In genomic region chr6:119451981-119452499, GRCm38 (mm10) we compare ENCODE assay signal across 9 mouse cellular contexts. TPM values are rescaled to one million over a fixed set of nuclear protein-coding genes. Genes with fewer than 3 reads are reported as not detected.
A peak's percentile ranks its signal among the peaks of the same experiment; 100 is the strongest.
DNase-seq lines count a peak whose midpoint lies in the region; ATAC-seq and TF ChIP-seq lines count a peak whose summit lies in the region.
"Had no signal": no experiment of that assay in that cellular context is flagged by ENCODE, and none has a peak within 500 bp of the region (broad histone marks: within the 10 kb centered on the region; RNA-seq: fewer than 3 reads in every experiment).

No protein-coding gene starts in this region.

- H3K27ac ChIP-seq in embryonic facial prominence, embryonic 10.5 days (replicated peaks): peak overlapping the region; percentile 84
- peak overlapping the region; percentile 66 for H3K27ac ChIP-seq in heart, embryonic 12.5 days (ENCODE audit: poor library complexity, severe bottlenecking)
- no peak overlapping the region for H3K27ac ChIP-seq in liver, adult 2 months (replicated peaks; ENCODE audit: insufficient read depth, low read depth, low read length)
- H3K27ac ChIP-seq: macrophage had no signal

- H3K4me3 ChIP-seq in embryonic facial prominence, embryonic 10.5 days: peak overlapping the region; percentile 58
- peak overlapping the region; percentile 46 for H3K4me3 ChIP-seq in heart, embryonic 12.5 days
- H3K4me3 ChIP-seq in liver, adult 2 months (ENCODE audit: insufficient read depth, low read depth, low read length): peak overlapping the region; percentile 19; the same call in 1 of the 2 replicates

- peak; percentile 49; the same call in 1 of the 2 replicates for ATAC-seq in heart, embryonic 12.5 days (ENCODE audit: insufficient number of reproducible peaks, low FRiP score)

- peaks cover 58% of the 10 kb centered on the region for H3K4me1 ChIP-seq in embryonic facial prominence, embryonic 10.5 days
- peaks cover 20% of the 10 kb centered on the region for H3K4me1 ChIP-seq in heart, embryonic 12.5 days (replicated peaks)
- H3K4me1 ChIP-seq in liver, adult 2 months (ENCODE audit: control insufficient read depth, insufficient read depth, low read length): peaks cover 5% of the 10 kb centered on the region

- H3K4me2 ChIP-seq in heart, embryonic 12.5 days: peak overlapping the region; percentile 84

- H3K9me3 ChIP-seq in embryonic facial prominence, embryonic 10.5 days: no peaks in the 10 kb centered on the region
- no peaks in the 10 kb centered on the region for H3K9me3 ChIP-seq in heart, embryonic 12.5 days (replicated peaks)

- no peak for TF ChIP-seq POLR2A in liver, adult 2 months (IDR thresholded peaks at IDR 0.05; ENCODE audit: extremely low read depth, insufficient read depth, low read length)

- peaks cover 16% of the 10 kb centered on the region for H3K27me3 ChIP-seq in embryonic facial prominence, embryonic 10.5 days (replicated peaks; ENCODE audit: low read depth, poor library complexity, severe bottlenecking)
- H3K27me3 ChIP-seq in heart, embryonic 12.5 days (replicated peaks): no peaks in the 10 kb centered on the region
- H3K27me3 ChIP-seq in liver, adult 2 months (ENCODE audit: control insufficient read depth, insufficient read depth, low read length): no peaks in the 10 kb centered on the region

- WGBS in embryonic facial prominence, embryonic 10.5 days: under 1% methylated on average over 15 of the region's 15 CpGs
- WGBS in heart, embryonic 12.5 days: 0% methylated on average over 15 of the region's 15 CpGs
- WGBS in liver, adult 2 months: 24% methylated on average over 15 of the region's 15 CpGs

- H3K9ac ChIP-seq in heart, embryonic 12.5 days: peak overlapping the region; percentile 56
- H3K9ac ChIP-seq in liver, adult 2 months (ENCODE audit: low read depth, low read length): 0 out of 2 replicates have a peak overlapping the region, but pooled peaks have one; percentile 49

- no peak for TF ChIP-seq CTCF in liver, adult 2 months (IDR thresholded peaks at IDR 0.05; ENCODE audit: low read depth, low read length)

- H3K79me2 ChIP-seq in liver, adult 2 months (ENCODE audit: control insufficient read depth, insufficient read depth, low read length): no peaks in the 10 kb centered on the region

- peak; percentile 43 for DNase-seq in kidney, adult 11 months
- DNase-seq in kidney, adult 9 months: no peak
- DNase-seq in embryonic facial prominence, embryonic 10.5 days (ENCODE audit: low spot score): peak; percentile 79
- DNase-seq in kidney, postnatal 14 days: peak; percentile 73
- DNase-seq in liver, adult 2 months (ENCODE audit: extremely low read depth, low read depth, low spot score): no peak
- peak; percentile 71 for DNase-seq in neural tube, embryonic 10.5 days (ENCODE audit: extremely low spot score, low spot score)
- DNase-seq in adipocyte (ENCODE audit: low spot score): no peak

- H3K36me3 ChIP-seq in embryonic facial prominence, embryonic 10.5 days (replicated peaks): no peaks in the 10 kb centered on the region
- H3K36me3 ChIP-seq in heart, embryonic 12.5 days: no peaks in the 10 kb centered on the region
- no peaks in the 10 kb centered on the region for H3K36me3 ChIP-seq in liver, adult 2 months (ENCODE audit: control insufficient read depth, insufficient read depth, low read length)

RNA-seq across cellular contexts. Expression of gene Fbxl14, which starts 27.4 kb away (rescaled TPM):
- 3.4 and 3.6 TPM in 2 replicates for polyA plus RNA-seq in embryonic facial prominence, embryonic 10.5 days (2016; fragmentation: Nextera tagmentation; extraction: Ambion mirVana)
- 4.0 and 4.1 TPM in 2 replicates for polyA plus RNA-seq in heart, embryonic 12.5 days (2016; fragmentation: Nextera tagmentation; extraction: Ambion mirVana)
- total RNA-seq in liver, adult 2 months (2014; rRNA removed): 5.0 and 7.9 TPM in 2 replicates
- polyA plus RNA-seq in liver, adult 2 months (2012; rRNA removed): 17.5 and 18.7 TPM in 2 replicates

RNA-seq across cellular contexts. Expression of gene Adipor2, which starts 34.5 kb away (rescaled TPM):
- polyA plus RNA-seq in embryonic facial prominence, embryonic 10.5 days (2016; fragmentation: Nextera tagmentation; extraction: Ambion mirVana): 30.9 and 32.0 TPM in 2 replicates
- 27.8 and 30.2 TPM in 2 replicates for polyA plus RNA-seq in heart, embryonic 12.5 days (2016; fragmentation: Nextera tagmentation; extraction: Ambion mirVana)
- total RNA-seq in liver, adult 2 months (2014; rRNA removed): 252 and 306 TPM in 2 replicates
- 212 and 246 TPM in 2 replicates for polyA plus RNA-seq in liver, adult 2 months (2012; rRNA removed)

Comparison
In these comparisons a context has a peak if more than half of its experiments do, and no peak if none do; other contexts are left out.
1. DNase-seq: peak in kidney, adult 11 months (single experiment), embryonic facial prominence, embryonic 10.5 days (single experiment), kidney, postnatal 14 days (single experiment) and neural tube, embryonic 10.5 days (single experiment); none in kidney, adult 9 months (single experiment), liver, adult 2 months (single experiment) and adipocyte (single experiment).
2. Peak in every context shown above with its lines, with median percentiles within 50 percentile points of each other: H3K4me3 ChIP-seq.